Mouse (Mus musculus) urinary bladder, postnatal 25 days (tissue): ENCODE data around the gene Cenph.
A peak's percentile ranks its signal among the peaks of the same experiment; 100 is the strongest.
"Not testable (repeated sequence)": the region's sequence is repeated elsewhere in the genome, so short reads cannot be mapped to it uniquely, and the experiment has no call there.

Experiments used
- DNase-seq: peaks from one replicate; pipeline ENCODE4 v3.0.0; 2022; ENCODE audit warnings: low spot score

Cenph gene

DNA sequence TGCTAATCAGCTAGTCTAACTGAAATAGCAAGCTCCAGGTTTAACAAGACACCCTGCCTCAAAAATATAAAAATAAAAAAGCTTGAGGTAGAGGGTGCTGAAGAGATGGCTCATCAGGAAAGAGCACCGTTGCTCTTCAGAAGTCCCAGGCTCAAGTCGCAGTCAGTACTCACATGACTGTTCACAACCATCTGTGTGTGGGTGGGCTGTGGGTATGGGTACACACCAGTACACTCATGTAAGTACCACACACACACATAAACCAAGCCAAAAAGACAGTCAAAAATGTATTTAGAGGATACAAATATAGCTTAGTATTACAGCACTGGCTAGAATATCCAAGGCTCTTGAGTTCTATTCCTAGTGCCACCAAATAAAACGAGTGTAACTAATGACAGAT lies 29.6 kb downstream of the Cenph start:
- DNase-seq = no peak

GRCm38 (mm10) chr13:100744036-100744744 lies 31.5 kb downstream of the Cenph start, which contains the start of gene Mrps36:
TSS of gene Mrps36 (minus strand) at chr13:100744659.
- DNase-seq = peak; percentile 89

- DNase-seq = no peak
Observed at GRCm38 (mm10) chr13:100743346-100744035, 32.2 kb downstream of the Cenph start.

DNA sequence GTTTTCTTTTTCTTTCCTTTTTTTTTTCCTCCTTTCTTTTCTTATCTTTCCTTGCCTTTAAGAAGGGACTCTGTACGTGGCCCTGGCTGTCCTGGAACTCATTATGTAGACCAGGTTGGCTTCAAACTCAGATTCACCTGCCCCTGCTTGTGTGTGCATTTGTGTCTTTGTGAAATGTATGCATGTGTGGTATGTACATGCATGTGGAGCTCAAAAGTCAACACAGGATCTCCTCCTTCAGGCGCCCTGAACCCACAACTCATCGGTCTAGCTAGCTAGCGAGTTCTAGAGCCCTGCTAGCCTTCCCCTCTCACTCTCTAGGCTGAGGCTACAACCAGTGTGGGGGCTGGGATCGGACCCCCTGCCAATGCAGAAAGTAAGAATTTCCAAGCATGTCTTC lies 32.9 kb downstream of the Cenph start:
- no peak for DNase-seq

- DNase-seq = no peak
Observed at GRCm38 (mm10) chr13:100732756-100733155, 42.9 kb downstream of the Cenph start.

DNA sequence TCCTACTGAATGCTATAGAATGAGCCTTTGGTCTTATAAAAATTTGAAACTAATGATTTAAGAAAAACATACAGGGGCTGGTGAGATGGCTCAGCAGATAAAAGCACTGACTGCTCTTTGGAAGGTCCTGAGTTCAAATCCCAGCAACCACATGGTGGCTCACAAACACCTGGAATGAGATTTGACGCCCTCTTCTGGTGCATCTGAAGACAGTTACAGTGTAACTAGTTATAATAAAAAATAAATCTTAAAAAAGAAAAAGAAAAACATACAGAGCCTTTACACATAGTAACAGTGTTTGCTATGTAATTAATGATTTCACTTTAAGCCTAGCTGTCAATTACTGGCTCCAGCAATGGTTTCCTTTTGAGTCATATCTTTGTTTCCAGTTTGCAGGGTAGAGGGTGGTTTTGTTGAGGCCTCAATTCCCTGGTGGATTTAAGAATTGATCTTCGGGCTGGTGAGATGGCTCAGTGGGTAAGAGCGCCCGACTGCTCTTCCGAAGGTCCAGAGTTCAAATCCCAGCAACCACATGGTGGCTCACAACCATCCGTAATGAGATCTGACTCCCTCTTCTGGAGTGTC lies 44.1 kb downstream of the Cenph start:
- not testable (repeated sequence) for DNase-seq

GRCm38 (mm10) chr13:100730861-100731176 lies 44.9 kb downstream of the Cenph start, which contains the start of gene Cdk7:
TSS of gene Cdk7 (minus strand) at chr13:100730939.
- DNase-seq = peak; percentile 88

DNA sequence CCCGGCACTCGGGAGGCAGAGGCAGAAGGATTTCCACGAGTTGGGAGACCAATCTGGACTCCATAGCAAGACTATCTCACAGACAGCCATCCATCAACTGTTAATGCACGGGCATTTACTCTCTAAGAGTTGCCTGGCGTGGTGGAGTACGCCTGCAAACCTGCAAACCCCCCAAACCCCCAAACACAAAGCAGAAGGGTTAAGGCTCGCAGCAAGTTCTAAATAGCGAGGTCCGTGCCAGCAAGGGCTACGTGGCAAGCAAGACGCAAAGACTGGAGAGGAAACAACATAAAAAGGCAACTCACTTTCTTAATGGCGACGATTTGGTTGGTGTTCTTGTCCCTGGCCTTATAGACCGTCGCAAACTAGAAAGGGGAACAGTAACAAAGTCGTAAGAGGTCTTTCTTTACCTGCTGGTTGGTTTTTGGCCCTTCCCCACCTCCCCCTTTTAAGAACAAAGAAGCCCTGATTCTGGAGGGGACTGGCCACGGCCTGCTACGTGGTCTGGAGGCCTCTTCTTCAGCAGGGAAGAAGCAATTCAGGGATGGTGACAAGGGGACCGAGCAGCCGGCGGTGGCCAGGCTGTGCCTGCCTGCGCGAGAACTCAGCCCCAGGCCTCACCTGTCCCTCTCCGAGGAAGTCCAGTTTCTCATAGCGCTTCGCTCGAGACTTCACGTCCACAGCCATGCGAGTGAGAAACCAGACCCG lies 45.4 kb downstream of the Cenph start:
- peak; percentile 10 for DNase-seq

- not testable (repeated sequence) for DNase-seq
Observed at GRCm38 (mm10) chr13:100728530-100728929, 47.2 kb downstream of the Cenph start.

DNA sequence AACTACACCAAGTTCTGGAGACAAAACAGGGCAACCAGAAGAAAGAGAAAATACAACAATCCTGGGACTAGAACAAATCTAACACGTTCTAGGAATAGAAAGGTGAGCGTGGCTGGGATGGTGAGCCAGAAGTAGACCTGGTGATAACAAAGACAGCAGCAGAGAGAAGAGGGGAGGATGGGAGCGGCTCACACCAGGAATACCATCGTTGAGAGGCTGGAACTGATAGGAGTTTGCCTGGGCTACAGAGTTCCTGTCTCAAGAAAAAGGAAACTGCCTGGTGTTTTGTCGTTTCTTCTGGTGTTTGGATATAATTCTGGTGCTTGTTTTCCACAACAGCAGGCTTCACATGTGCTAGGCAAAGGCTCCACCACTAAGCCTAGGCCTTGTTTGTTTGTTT lies 47.6 kb downstream of the Cenph start:
- DNase-seq = no peak

DNA sequence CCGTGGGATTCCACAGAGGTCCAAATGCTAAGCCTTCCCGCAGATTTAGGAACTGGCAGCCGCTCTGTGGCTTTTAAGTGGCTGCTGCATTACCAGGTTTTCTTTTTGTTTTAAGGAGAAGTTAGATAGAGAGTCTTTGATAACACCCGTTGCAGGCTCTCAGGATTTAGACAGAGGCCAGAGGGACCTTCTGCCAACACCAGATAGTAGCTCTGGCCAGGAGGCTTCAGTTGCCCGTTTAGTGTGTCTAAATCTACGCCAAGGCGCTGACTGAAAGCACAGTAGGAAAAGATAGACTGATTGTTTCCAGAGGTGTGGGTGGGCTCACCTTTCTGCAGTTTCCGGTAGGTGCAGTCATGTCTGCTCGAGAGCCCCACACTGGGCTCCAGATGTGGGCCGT lies 50.5 kb downstream of the Cenph start:
- no peak for DNase-seq

DNA sequence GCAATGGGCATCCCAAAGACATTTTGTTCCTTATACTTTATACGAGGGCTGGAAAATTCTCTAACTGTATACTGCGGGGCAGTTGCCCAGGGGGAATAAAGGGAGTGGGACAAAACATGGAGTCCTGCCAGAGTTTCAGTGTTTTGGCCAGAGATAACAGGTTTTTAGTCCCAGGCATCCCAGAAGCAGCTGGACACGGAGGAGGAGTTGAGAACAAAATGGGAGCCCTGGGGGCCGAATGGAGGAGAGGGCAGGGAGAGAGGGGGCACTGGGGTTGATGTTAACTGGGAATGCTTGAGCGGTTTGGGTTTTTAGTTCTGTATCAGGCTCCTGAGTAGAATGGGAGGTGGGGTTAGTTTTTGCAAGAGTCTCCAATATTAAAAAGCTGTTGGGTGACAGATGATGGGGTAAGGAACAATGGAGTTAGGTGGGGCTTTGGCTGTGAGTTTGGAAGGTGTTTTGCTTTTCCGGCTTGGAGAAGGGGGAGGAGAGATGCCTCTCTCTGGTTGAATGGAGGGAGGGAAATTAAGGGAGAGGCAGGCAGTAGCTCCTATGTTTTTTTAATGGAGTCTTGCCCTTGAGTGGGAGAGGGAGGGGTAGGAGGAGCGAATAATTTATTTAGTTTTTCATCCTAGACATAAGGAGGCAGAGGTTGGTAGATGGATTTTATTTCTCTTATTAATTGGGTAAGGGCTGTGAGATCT lies 51.5 kb downstream of the Cenph start:
- DNase-seq = no peak

DNA sequence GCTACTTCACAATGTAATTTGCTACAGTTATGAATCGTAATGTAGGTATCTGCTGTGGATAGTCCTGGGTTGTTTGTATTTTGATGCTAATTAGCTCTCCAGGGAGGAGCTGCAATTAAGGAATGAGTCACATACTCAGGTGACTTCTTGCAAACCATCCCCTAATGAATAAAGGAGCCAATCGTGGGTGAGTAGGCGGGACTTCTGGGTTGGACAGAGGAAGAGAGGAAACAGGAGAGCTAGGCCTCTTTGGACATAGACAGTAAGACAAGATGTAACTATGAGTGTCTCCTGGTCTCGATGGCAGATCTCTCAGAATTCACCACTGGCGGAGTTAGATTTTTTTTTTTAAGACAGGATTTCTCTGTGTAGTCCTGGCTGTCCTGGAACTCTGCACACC lies 54.0 kb downstream of the Cenph start:
- no peak for DNase-seq

DNA sequence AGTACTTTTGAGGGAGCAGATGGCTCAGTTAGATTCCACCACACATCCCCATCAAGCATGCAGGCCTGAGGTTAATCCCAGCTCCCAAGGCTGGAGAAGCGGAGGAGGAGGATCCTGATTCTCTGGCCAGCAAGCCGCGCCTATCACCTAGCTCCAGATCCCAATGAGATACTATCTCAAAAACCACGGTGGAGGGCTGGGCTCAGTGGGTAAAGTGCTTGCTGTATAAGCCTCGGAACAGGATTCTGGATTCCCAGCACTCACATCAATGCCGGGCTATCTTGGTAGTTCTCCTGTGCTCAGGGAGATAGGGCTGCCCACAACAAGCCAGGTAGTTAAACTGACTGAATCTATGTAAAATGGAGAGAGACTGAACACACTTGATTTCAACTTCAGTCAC lies 60.2 kb downstream of the Cenph start:
- DNase-seq = no peak
